Mouse (Mus musculus) frontal cortex, adult 2 months (tissue): ENCODE measurements at regions not wholly inside any gene's neighbourhood (a gene's known extent, or its start where the extent isn't known, plus 50 kb on each side); places are given as distances from the start of the nearest gene placed in this dataset.

Source experiments
- DNase-seq, 2 experiments: peaks; one replicate each; pipeline ENCODE4 v3.0.0; 2022; ENCODE audit warnings: low spot score in 1 of 2; ENCODE audit errors: extremely low spot score in 1 of 2

GRCm38 (mm10) chr1:157939516-157939915 is 416.6 kb downstream of the Brinp2 start:
- peak in 1 of 2 experiments; percentile 19 for DNase-seq

DNA sequence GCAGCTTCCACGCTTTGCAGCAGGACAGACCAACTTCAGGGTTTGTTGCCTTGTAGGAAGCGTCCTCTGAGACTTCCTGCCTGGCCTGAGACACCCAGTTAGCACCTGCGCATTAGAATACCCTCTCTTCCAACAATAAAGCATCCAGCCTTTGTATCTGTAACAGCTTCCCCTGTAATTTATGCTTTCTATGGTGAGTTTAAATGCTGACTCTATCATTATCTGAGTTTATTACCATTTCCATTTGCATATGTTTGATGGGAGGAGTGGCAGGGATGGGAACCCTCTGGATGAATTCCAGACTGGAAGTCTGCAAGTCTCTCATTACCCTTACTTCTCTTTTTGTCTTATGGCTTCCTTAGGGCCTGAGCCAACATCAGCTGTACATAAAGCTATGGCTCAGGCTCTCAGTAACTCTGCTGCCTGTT is 415.8 kb downstream of the Brinp2 start:
- DNase-seq, result no peak

GRCm38 (mm10) chr1:157957506-157957905 is 398.6 kb downstream of the Brinp2 start:
- DNase-seq, result no peak

DNA sequence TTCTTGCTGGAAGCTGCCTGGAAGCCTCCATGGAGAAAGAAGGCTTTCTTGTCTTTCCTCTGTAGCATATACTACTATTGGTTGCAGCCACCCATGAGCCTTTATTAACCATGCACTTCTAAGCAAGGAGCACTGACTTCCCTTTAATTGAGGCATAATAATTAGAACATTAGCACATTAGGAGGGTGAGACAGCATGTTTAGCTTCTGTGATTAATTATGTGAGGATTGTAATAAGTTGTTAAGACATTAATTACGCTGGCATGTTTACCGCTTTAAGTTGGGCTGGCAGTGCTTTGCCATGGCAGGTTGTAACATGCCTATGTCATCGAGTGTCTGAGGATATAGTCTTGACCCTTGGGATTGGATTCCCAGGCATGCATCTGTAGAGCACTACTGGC is 391.7 kb downstream of the Brinp2 start:
- no peak for DNase-seq

GRCm38 (mm10) chr1:157969635-157970111 is 386.5 kb downstream of the Brinp2 start:
- DNase-seq, result peak; percentile 20 to 30

- no peak for DNase-seq
Measured at GRCm38 (mm10) chr1:157973373-157974232, 382.5 kb downstream of the Brinp2 start.

DNA sequence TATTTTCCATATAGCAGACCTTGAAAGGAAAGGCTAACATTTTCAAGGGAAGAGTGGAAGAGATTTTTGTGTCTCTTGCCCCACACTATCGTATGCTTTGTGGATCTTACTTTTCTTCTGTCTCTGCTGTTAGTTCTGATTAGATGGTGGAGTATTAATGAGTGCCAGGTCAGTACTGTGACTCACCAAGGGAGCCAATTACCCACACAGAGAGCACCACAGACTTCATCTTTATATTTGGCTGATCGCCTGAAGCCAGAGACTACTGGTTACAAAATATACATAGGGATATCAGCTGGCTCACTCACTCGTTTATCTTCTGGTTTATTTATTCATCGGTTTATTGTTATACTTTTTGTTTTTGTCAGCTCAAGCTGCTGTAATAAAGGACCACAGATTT is 381.5 kb downstream of the Brinp2 start:
- no peak for DNase-seq

GRCm38 (mm10) chr1:158019161-158019560 is 337.0 kb downstream of the Brinp2 start:
- no peak for DNase-seq

DNA sequence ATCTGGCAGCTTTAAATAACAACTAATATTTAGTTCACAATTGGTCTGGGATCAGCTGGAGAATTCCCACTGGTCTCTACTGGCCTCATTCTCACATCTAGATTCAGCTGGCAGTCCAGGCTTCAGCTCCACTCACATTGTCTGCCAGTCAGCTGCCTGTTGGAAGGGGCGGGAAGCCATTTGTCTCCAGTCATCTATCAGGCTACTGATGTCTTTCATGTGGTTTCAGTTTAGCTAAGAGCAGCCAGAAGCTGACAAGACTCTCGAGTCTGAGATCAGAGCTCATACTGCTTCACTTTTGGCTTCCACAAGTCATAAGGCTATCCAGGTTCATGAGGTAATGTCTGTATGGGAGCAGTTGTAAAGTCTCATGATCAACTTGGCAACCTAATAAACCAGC is 316.4 kb downstream of the Brinp2 start:
- DNase-seq, result no peak

DNA sequence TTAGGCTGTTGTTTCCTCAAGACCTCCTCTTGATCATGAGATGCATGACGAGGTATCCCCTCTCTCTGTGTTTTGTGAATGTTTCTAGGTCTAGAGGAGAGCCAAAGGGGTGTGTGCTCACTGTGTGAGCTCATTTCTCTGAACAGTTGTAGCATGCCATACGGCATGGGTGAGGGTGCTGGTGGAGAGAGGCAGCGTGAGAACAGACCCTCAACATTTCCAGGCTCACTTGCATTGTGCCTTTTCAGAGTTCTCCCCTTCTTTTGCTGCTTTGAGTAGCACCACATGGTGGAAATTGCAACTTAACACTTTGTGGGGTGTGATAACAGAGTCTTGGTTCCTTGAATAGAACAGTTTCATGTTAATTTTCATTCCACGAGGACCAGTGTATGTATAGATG is 315.8 kb downstream of the Brinp2 start:
- DNase-seq, result peak; percentile 15 to 17

DNA sequence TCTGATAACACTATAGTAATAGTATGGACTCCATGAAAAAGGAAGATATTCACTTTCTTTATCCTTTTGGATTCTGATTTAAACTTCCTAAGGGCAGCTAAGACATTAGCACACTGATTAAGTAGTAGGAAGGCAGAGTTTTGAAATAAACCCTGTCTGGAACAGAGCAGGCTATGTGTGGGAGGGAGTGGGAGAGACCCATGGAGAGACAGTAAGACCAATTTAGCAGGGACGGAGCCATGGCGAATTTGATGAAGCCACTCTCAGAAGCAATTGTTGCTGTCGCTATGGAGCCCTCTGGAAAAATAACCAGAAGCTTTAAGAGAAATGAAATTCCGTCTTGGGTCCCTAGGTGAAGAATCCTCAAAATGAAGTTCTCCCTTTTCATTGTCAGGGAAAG is 303.5 kb downstream of the Brinp2 start:
- peak; percentile 5 to 28 for DNase-seq

DNA sequence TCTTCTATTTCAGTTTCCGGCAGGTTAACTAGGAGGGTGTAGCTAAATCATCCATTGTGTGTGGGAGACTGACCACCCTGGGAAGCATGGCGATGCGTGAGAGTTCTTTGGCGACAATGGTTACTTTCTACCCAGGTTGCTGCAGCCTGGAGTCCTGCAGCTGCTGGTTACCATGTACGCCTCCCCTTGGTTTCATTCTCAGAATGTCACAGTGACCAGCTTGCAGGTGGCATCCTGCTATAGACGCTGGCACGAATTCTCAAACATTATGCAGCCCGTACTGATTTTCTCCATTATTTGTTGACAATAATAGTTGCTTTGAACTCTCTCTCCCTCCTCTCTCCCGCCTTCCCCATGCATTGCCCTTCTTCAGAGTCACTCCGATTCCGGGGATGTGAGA is 301.2 kb downstream of the Brinp2 start:
- DNase-seq, result no peak

DNA sequence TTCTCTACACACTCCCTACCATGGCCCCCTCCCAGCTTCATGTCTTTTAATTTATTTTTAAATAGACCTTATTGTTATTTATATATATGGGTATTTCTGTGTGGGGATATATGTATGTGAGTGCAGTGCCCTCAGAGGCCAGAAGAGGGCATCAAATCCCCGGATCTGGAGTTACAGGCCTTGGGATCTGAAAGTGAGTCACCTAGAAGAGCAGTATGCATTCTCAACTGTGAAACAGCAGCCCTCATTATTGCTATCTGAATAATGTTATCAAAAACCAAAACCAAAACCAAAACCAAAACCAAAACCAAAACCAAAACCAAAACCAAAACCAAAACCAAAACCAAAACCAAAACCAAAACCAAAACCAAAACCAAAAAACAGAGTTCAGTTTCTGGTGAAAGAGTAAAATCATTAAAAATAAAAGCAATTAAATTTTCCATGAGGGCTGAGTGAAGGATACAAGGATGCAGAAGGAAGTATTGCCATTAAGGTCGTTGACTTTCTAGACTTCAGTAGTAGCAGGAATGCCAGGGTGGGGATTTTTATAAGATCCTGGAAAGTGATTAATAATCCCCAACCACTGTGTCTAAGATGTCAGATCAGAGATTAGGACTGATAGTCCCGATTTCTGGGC is 299.0 kb downstream of the Brinp2 start:
- DNase-seq, result no peak

DNA sequence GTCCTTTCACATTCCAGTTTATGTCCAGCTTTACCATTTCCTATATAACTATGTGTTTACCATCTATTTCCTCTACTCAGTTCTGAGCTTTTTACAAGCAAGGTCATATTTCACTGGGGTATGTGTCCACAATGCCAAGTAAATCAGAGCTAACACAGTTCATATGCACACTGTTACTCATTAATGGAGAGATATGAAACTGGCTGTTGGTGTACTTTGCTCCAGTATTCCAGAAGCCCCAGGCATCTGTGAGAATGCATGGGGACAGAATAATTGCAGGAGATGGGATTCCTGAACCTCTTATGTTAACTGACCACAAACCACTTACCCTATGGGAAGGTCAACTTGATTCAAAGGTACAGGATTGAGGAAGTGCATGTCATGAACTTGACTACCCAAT is 298.3 kb downstream of the Brinp2 start:
- DNase-seq, result no peak

DNA sequence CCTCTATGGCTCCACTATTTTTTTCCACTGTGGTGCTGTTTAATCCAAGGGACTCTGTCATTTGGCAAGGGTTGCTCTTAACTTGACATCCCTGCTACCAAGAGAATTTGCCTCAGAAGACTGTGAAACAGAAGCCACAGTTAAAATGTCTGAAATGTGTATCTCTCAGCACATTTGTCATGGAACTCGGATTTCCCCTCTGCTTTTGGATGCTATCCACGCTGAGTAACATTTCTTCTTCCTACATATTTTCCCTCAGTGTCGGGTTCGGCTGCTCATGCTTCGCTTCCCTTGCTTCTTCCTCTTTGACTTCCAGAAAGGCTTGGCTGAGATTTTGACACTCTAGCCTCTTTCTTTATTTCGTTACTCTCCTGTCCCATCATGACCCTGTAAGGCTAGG is 294.1 kb downstream of the Brinp2 start:
- DNase-seq, result peak; percentile 12 to 47

DNA sequence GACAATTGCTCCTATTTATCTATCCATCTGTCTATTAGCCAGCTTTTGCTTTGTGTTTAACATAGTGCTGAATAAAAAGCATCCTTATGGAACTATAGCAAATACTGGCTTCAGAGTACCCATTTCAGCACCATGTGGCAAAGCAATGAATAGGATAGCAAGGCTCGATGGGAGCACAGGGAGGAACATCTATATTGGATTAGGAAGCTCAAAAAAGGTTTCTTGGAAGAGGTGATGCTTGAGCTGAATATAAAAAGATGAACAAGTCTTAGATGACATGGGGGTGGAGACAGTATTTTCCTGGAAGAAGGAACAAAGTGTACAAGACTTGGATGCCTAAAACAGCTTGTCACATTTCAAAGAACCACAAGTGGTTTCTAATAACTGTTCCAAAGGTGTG is 273.9 kb downstream of the Brinp2 start:
- peak in 1 of 2 experiments; percentile 8 for DNase-seq

DNA sequence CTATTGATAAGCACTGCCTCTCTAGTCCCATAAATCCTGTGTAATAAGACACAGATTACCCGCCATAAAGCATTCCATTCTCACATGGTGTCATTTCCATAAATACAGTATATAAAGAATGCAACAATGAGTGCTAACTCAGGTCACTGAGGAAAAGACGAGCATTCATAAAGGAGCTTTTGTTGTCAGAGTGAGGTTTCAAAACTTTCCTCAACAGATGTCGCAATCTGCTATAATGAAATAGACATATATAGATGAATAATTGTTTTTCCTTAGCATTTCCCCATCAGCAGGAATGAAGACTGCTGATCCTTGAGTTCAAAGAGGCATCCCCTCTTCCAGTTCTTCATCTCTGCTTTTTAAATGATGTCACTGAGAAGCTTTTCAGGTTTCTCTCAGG is 270.3 kb downstream of the Brinp2 start:
- no peak for DNase-seq

GRCm38 (mm10) chr1:158097500-158097899 is 258.6 kb downstream of the Brinp2 start:
- no peak for DNase-seq

DNA sequence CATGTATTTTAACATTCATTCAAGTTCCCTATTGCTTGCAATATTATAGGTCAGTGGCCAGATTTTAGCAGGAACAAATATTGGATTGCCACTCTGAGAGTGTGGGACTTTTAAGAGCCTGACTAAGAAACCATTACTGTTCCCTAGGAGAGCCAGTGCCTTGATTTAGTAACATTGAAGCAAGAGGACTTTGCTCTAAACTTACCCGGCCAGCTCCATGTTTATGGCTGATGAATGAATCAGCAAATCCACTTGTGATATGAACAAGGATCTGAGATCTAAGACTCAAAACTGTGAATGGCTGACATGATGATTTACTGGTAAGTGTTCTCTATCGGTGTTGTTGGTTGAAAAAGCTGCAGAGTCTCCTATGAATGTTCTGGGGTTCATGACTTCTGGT is 236.4 kb downstream of the Brinp2 start:
- DNase-seq, result no peak

- peak; percentile 78 to 80 for DNase-seq
Measured at GRCm38 (mm10) chr1:158124902-158125301, 231.2 kb downstream of the Brinp2 start.

- no peak for DNase-seq
Measured at GRCm38 (mm10) chr1:158126272-158126671, 229.9 kb downstream of the Brinp2 start.

DNA sequence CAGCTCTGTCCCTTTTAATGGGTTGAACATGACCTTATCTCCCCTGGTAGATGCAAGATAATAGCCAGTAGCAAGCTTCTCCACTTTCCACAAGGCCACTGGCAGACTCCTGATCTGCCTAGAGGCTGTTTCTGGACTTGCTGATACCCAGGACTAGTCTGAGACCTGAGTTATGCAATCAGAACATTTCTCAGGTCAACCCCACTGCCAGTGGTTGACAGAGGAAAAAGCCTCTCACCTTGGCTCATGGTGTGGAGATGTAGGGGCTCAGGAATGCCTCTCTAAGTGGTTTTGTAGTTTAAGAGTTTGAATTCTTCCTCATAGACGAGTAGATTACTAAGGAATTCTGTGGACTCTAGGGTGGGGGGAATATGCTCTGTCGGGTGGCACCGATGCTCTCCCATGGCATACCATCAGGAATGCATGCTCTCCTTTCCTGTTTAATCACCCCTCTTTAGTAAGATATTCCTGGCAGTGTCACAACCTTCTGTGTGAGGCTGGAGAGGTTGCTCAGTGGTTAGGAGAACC is 226.8 kb downstream of the Brinp2 start:
- no peak for DNase-seq
